8 mouse cellular contexts compared by ENCODE assay signal in genomic region chr9:7855374-7855773, GRCm38 (mm10). TPM values are rescaled to one million over a fixed set of nuclear protein-coding genes. Genes with fewer than 3 reads are reported as not detected.
DNase-seq lines count a peak whose midpoint lies in the region; ATAC-seq and TF ChIP-seq lines count a peak whose summit lies in the region.

No protein-coding gene starts in this region.

- TF ChIP-seq EP300 in liver, embryonic 14.5 days (IDR thresholded peaks at IDR 0.05; ENCODE audit: low read depth): no peak

- no peaks in the 10 kb centered on the region for H3K36me3 ChIP-seq in hindbrain, embryonic 11.5 days (ENCODE audit: control insufficient read depth, insufficient read depth, low read length)
- no peaks in the 10 kb centered on the region for H3K36me3 ChIP-seq in hindbrain, embryonic 12.5 days
- H3K36me3 ChIP-seq in E14TG2a.4 (ENCODE audit: insufficient read depth, low read length): no peaks in the 10 kb centered on the region
- no peaks in the 10 kb centered on the region for H3K36me3 ChIP-seq in hindbrain, embryonic 16.5 days (ENCODE audit: control insufficient read depth, insufficient read depth, low read length)
- no peaks in the 10 kb centered on the region for H3K36me3 ChIP-seq in liver, embryonic 14.5 days (replicated peaks; ENCODE audit: control insufficient read depth, insufficient read depth, low read depth)
- no peaks in the 10 kb centered on the region for H3K36me3 ChIP-seq in stomach, embryonic 14.5 days (ENCODE audit: control insufficient read depth, insufficient read depth, low read length)

- no peaks in the 10 kb centered on the region for H3K9me3 ChIP-seq in hindbrain, embryonic 11.5 days (ENCODE audit: control insufficient read depth, low read length)
- H3K9me3 ChIP-seq in hindbrain, embryonic 12.5 days (replicated peaks): no peaks in the 10 kb centered on the region
- no peaks in the 10 kb centered on the region for H3K9me3 ChIP-seq in E14TG2a.4 (ENCODE audit: low read length)
- no peaks in the 10 kb centered on the region for H3K9me3 ChIP-seq in hindbrain, embryonic 16.5 days (ENCODE audit: control insufficient read depth, low read length)
- H3K9me3 ChIP-seq in liver, embryonic 14.5 days (ENCODE audit: control insufficient read depth, low read length): no peaks in the 10 kb centered on the region
- no peaks in the 10 kb centered on the region for H3K9me3 ChIP-seq in stomach, embryonic 14.5 days (ENCODE audit: control insufficient read depth, low read depth, low read length)

- no peak overlapping the region for H3K4me2 ChIP-seq in hindbrain, embryonic 11.5 days (replicated peaks; ENCODE audit: low read depth, low read length)
- no peak overlapping the region for H3K4me2 ChIP-seq in hindbrain, embryonic 12.5 days (replicated peaks)
- no peak overlapping the region for H3K4me2 ChIP-seq in hindbrain, embryonic 16.5 days (ENCODE audit: low read length)
- no peak overlapping the region for H3K4me2 ChIP-seq in liver, embryonic 14.5 days (ENCODE audit: low read depth)
- H3K4me2 ChIP-seq in stomach, embryonic 14.5 days (replicated peaks; ENCODE audit: low read depth, low read length): no peak overlapping the region

- H3K27ac ChIP-seq in hindbrain, embryonic 11.5 days (ENCODE audit: low read depth, low read length): no peak overlapping the region
- H3K27ac ChIP-seq in hindbrain, embryonic 12.5 days: no peak overlapping the region
- no peak overlapping the region for H3K27ac ChIP-seq in hindbrain, embryonic 16.5 days (ENCODE audit: low read depth, low read length)
- H3K27ac ChIP-seq in liver, embryonic 14.5 days: no peak overlapping the region
- H3K27ac ChIP-seq in stomach, embryonic 14.5 days (ENCODE audit: low read length): no peak overlapping the region

- H3K4me1 ChIP-seq in hindbrain, embryonic 11.5 days (replicated peaks; ENCODE audit: control insufficient read depth, insufficient read depth, low read length): no peaks in the 10 kb centered on the region
- H3K4me1 ChIP-seq in hindbrain, embryonic 12.5 days: no peaks in the 10 kb centered on the region
- peaks cover 16% of the 10 kb centered on the region for H3K4me1 ChIP-seq in E14TG2a.4 (replicated peaks; ENCODE audit: low read depth, low read length)
- no peaks in the 10 kb centered on the region for H3K4me1 ChIP-seq in hindbrain, embryonic 16.5 days (ENCODE audit: control insufficient read depth, insufficient read depth, low read depth, low read length)
- no peaks in the 10 kb centered on the region for H3K4me1 ChIP-seq in liver, embryonic 14.5 days (replicated peaks; ENCODE audit: control insufficient read depth in 2 of 2, insufficient read depth in 2 of 2, low read length in 1 of 2)
- H3K4me1 ChIP-seq in stomach, embryonic 14.5 days (ENCODE audit: control insufficient read depth, insufficient read depth, low read length): no peaks in the 10 kb centered on the region

- H3K4me3 ChIP-seq in hindbrain, embryonic 11.5 days (ENCODE audit: low read depth, low read length): no peak overlapping the region
- no peak overlapping the region for H3K4me3 ChIP-seq in hindbrain, embryonic 12.5 days
- H3K4me3 ChIP-seq in E14TG2a.4 (replicated peaks; ENCODE audit: low read length): no peak overlapping the region
- no peak overlapping the region for H3K4me3 ChIP-seq in hindbrain, embryonic 16.5 days (ENCODE audit: low read length)
- H3K4me3 ChIP-seq in liver, embryonic 14.5 days (ENCODE audit: insufficient read depth in 1 of 2, low read depth in 2 of 2, low read length in 2 of 2): no peak overlapping the region
- no peak overlapping the region for H3K4me3 ChIP-seq in stomach, embryonic 14.5 days (ENCODE audit: low read depth, low read length)

- peak; percentile 48 for DNase-seq in hindbrain, embryonic 11.5 days (ENCODE audit: low spot score)
- peak; percentile 62 to 64 for DNase-seq in cerebellum, postnatal 10 days
- DNase-seq in liver, embryonic 14.5 days (ENCODE audit: low read depth in 3 of 3, low spot score in 3 of 3): no peak
- DNase-seq in spleen, postnatal 4 days (ENCODE audit: low spot score in 2 of 2): no peak

- H3K9ac ChIP-seq in hindbrain, embryonic 11.5 days (ENCODE audit: low read depth, low read length): no peak overlapping the region
- no peak overlapping the region for H3K9ac ChIP-seq in hindbrain, embryonic 12.5 days
- H3K9ac ChIP-seq in hindbrain, embryonic 16.5 days (ENCODE audit: low read depth, low read length): no peak overlapping the region
- H3K9ac ChIP-seq in liver, embryonic 14.5 days (replicated peaks): no peak overlapping the region
- H3K9ac ChIP-seq in stomach, embryonic 14.5 days (replicated peaks; ENCODE audit: low read depth, low read length): no peak overlapping the region

- peak; percentile 47 for TF ChIP-seq CTCF in E14TG2a.4 (conservative IDR thresholded peaks at IDR 0.05; ENCODE audit: low read length)
- TF ChIP-seq CTCF in liver, embryonic 14.5 days (IDR thresholded peaks at IDR 0.05; ENCODE audit: low read depth): peak; percentile 60

- ATAC-seq in hindbrain, embryonic 11.5 days (ENCODE audit: low FRiP score): peak; percentile 35; the same call in 1 of the 2 replicates
- ATAC-seq in hindbrain, embryonic 12.5 days (ENCODE audit: low FRiP score): no peak
- ATAC-seq in hindbrain, embryonic 16.5 days: peak; percentile 42; the same call in 1 of the 2 replicates
- ATAC-seq in liver, embryonic 14.5 days (ENCODE audit: insufficient read depth): 0 out of 2 replicates have a peak, but pooled peaks have one; percentile 21
- ATAC-seq in stomach, embryonic 14.5 days (ENCODE audit: insufficient number of reproducible peaks, insufficient read depth, low FRiP score, low read depth): 0 out of 2 replicates have a peak, but pooled peaks have one; percentile 42

- no peaks in the 10 kb centered on the region for H3K27me3 ChIP-seq in hindbrain, embryonic 11.5 days (ENCODE audit: control insufficient read depth, insufficient read depth, low read length)
- H3K27me3 ChIP-seq in hindbrain, embryonic 12.5 days: no peaks in the 10 kb centered on the region
- no peaks in the 10 kb centered on the region for H3K27me3 ChIP-seq in E14TG2a.4 (ENCODE audit: insufficient read depth, low read length)
- no peaks in the 10 kb centered on the region for H3K27me3 ChIP-seq in hindbrain, embryonic 16.5 days (replicated peaks; ENCODE audit: control insufficient read depth, insufficient read depth, low read length)
- H3K27me3 ChIP-seq in liver, embryonic 14.5 days (ENCODE audit: control insufficient read depth, insufficient read depth, low read length): no peaks in the 10 kb centered on the region
- no peaks in the 10 kb centered on the region for H3K27me3 ChIP-seq in stomach, embryonic 14.5 days (ENCODE audit: control insufficient read depth, insufficient read depth, low read length)

- 38% methylated on average over 1 of the region's 1 CpGs for WGBS in hindbrain, embryonic 11.5 days
- 65% methylated on average over 1 of the region's 1 CpGs for WGBS in hindbrain, embryonic 12.5 days
- WGBS in hindbrain, embryonic 16.5 days: 17% methylated on average over 1 of the region's 1 CpGs
- WGBS in liver, embryonic 14.5 days (ENCODE audit: insufficient replicate concordance): 33% methylated on average over 1 of the region's 1 CpGs
- 33% methylated on average over 1 of the region's 1 CpGs for WGBS in stomach, embryonic 14.5 days

RNA-seq across cellular contexts. Expression of gene Birc3, which starts 17.6 kb away (rescaled TPM):
- polyA plus RNA-seq in hindbrain, embryonic 11.5 days (2014; fragmentation: Nextera tagmentation; extraction: Ambion mirVana): 3.5 and 3.7 TPM in 2 replicates
- 4.7 and 5.3 TPM in 2 replicates for polyA plus RNA-seq in hindbrain, embryonic 12.5 days (2016; fragmentation: Nextera tagmentation; extraction: Ambion mirVana)
- 1.8 and 2.9 TPM in 2 replicates for polyA plus RNA-seq in hindbrain, embryonic 16.5 days (2015; fragmentation: Nextera tagmentation; extraction: Ambion mirVana)
- polyA plus RNA-seq in liver, embryonic 14.5 days (2012; rRNA removed): 3.6 and 4.7 TPM in 2 replicates
- polyA plus RNA-seq in liver, embryonic 14.5 days (2014; fragmentation: Nextera tagmentation; extraction: Ambion mirVana): 4.7 and 6.1 TPM in 2 replicates
- polyA plus RNA-seq in stomach, embryonic 14.5 days (2014; fragmentation: Nextera tagmentation; extraction: Ambion mirVana): 7.7 and 8.4 TPM in 2 replicates

RNA-seq across cellular contexts. Expression of gene Birc2, which starts 18.5 kb away (rescaled TPM):
- 45.3 and 51.7 TPM in 2 replicates for polyA plus RNA-seq in hindbrain, embryonic 11.5 days (2014; fragmentation: Nextera tagmentation; extraction: Ambion mirVana)
- 45.5 and 47.2 TPM in 2 replicates for polyA plus RNA-seq in hindbrain, embryonic 12.5 days (2016; fragmentation: Nextera tagmentation; extraction: Ambion mirVana)
- polyA plus RNA-seq in hindbrain, embryonic 16.5 days (2015; fragmentation: Nextera tagmentation; extraction: Ambion mirVana): 35.4 and 43.5 TPM in 2 replicates
- polyA plus RNA-seq in liver, embryonic 14.5 days (2012; rRNA removed): 7.0 and 9.4 TPM in 2 replicates
- polyA plus RNA-seq in liver, embryonic 14.5 days (2014; fragmentation: Nextera tagmentation; extraction: Ambion mirVana): 13.1 and 14.1 TPM in 2 replicates
- polyA plus RNA-seq in stomach, embryonic 14.5 days (2014; fragmentation: Nextera tagmentation; extraction: Ambion mirVana): 50.3 and 53.9 TPM in 2 replicates

Comparison
In these comparisons a context has a peak if more than half of its experiments do, and no peak if none do; other contexts are left out.
1. DNase-seq: peak in hindbrain, embryonic 11.5 days (single experiment) and cerebellum, postnatal 10 days (2 of 2); none in liver, embryonic 14.5 days (0 of 3) and spleen, postnatal 4 days (0 of 2).